Mouse (Mus musculus): ENCODE measurements around the gene Gbf1. TPM values are rescaled to one million over a fixed set of nuclear protein-coding genes. Genes with fewer than 3 reads are reported as not detected.
A peak's percentile ranks its signal among the peaks of the same experiment; 100 is the strongest.

Gbf1 gene
- polyA plus RNA-seq, 1 experiment = 142 TPM

GRCm38 (mm10) chr19:46320076-46320785, 167.9 kb downstream of the Gbf1 start:
- H3K4me1 ChIP-seq (ENCODE audit: control insufficient read depth, insufficient read depth, low read length) = peaks cover 20% of the 10 kb centered on the region
- no peaks in the 10 kb centered on the region for H3K36me3 ChIP-seq (ENCODE audit: control insufficient read depth, insufficient read depth, low read length)
- H3K27me3 ChIP-seq (ENCODE audit: control insufficient read depth, insufficient read depth, low read length) = peaks cover 3% of the 10 kb centered on the region; the same call in 1 of the 2 replicates
- TF ChIP-seq CTCF (IDR thresholded peaks at IDR 0.05; ENCODE audit: control insufficient read depth, insufficient read depth, insufficient replicate concordance, low read depth, low read length) = no peak
- no peak for TF ChIP-seq POLR2A (IDR thresholded peaks at IDR 0.05; ENCODE audit: control insufficient read depth, low read depth, low read length)
- no peak overlapping the region for H3K27ac ChIP-seq (ENCODE audit: control insufficient read depth, insufficient read depth, low read depth, low read length)
- H3K4me3 ChIP-seq (ENCODE audit: control insufficient read depth, low read depth, low read length) = peak overlapping the region; percentile 70

- Histone ChIP-seq H3K27ac (ENCODE audit: control insufficient read depth, insufficient read depth, low read depth, low read length) (no peak overlapping the region), H3K36me3 (ENCODE audit: control insufficient read depth, insufficient read depth, low read length) (no peaks in the 10 kb centered on the region), H3K4me3 (ENCODE audit: control insufficient read depth, low read depth, low read length) (peak overlapping the region; percentile 70), H3K27me3 (ENCODE audit: control insufficient read depth, insufficient read depth, low read length) (peaks cover 3% of the 10 kb centered on the region; the same call in 1 of the 2 replicates), H3K4me1 (ENCODE audit: control insufficient read depth, insufficient read depth, low read length) (peaks cover 21% of the 10 kb centered on the region)
- TF ChIP-seq CTCF (IDR thresholded peaks at IDR 0.05; ENCODE audit: control insufficient read depth, insufficient read depth, insufficient replicate concordance, low read depth, low read length) (no peak), POLR2A (IDR thresholded peaks at IDR 0.05; ENCODE audit: control insufficient read depth, low read depth, low read length) (0 out of 2 replicates have a peak, but pooled peaks have one; percentile 0)
These were observed 169.0 kb downstream of the Gbf1 start for GRCm38 (mm10) chr19:46321101-46321943.

DNA sequence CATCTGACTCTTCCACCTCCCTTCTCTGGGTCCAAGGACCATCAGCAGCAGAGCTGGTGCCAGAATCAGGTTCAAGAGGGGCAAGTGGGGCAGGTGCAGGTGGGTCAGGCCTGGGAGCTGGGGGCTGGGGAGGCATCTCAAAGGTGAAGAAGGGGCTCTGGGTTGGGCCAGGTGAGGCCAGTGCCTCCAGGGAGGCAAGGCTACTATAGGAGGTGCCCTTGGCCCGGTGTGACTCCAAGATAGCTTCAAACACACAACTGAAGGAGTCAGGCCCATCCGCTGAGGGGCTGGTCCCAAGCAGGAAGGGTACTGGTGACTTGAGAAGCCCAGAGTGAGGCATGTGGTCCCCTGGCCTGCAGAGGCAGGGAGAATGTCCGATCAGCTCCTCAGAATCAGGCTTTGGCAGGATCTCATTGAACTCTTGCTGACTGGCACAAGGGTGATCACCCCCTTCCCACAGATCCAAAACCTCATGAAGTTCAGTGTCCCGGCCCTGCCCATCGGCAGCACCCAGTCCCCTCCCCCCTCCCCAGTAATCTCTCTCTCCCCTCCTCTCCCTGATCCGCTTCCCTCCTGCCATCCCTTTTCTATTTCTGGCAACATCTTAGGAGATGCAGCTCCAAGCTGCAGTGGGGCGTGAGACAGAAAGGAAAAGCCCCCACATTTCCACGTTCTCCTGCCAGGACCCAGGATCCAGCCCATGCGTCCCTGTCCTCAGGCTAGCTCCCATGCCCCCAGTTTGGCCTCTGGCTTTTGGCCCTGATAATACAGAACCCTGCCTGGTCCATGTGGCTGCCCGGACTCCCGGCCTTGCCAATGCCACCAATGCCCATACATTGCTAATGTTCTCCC, 170.1 kb downstream of the Gbf1 start:
- Histone ChIP-seq H3K27ac (ENCODE audit: control insufficient read depth, insufficient read depth, low read depth, low read length) (no peak overlapping the region), H3K36me3 (ENCODE audit: control insufficient read depth, insufficient read depth, low read length) (no peaks in the 10 kb centered on the region), H3K27me3 (ENCODE audit: control insufficient read depth, insufficient read depth, low read length) (peaks cover 3% of the 10 kb centered on the region; the same call in 1 of the 2 replicates), H3K4me3 (ENCODE audit: control insufficient read depth, low read depth, low read length) (peak overlapping the region; percentile 70), H3K4me1 (ENCODE audit: control insufficient read depth, insufficient read depth, low read length) (peaks cover 21% of the 10 kb centered on the region)
- TF ChIP-seq CTCF (IDR thresholded peaks at IDR 0.05; ENCODE audit: control insufficient read depth, insufficient read depth, insufficient replicate concordance, low read depth, low read length) (no peak), POLR2A (IDR thresholded peaks at IDR 0.05; ENCODE audit: control insufficient read depth, low read depth, low read length) (no peak)

- Histone ChIP-seq H3K27ac (ENCODE audit: control insufficient read depth, insufficient read depth, low read depth, low read length) (no peak overlapping the region), H3K27me3 (ENCODE audit: control insufficient read depth, insufficient read depth, low read length) (no peaks in the 10 kb centered on the region)
These were observed 170.8 kb downstream of the Gbf1 start for GRCm38 (mm10) chr19:46322996-46323572.

GRCm38 (mm10) chr19:46323716-46324115, 171.4 kb downstream of the Gbf1 start:
- Histone ChIP-seq H3K4me3 (ENCODE audit: control insufficient read depth, low read depth, low read length) (no peak overlapping the region), H3K27me3 (ENCODE audit: control insufficient read depth, insufficient read depth, low read length) (no peaks in the 10 kb centered on the region), H3K36me3 (ENCODE audit: control insufficient read depth, insufficient read depth, low read length) (no peaks in the 10 kb centered on the region), H3K27ac (ENCODE audit: control insufficient read depth, insufficient read depth, low read depth, low read length) (no peak overlapping the region), H3K4me1 (ENCODE audit: control insufficient read depth, insufficient read depth, low read length) (peaks cover 17% of the 10 kb centered on the region)
- TF ChIP-seq POLR2A (IDR thresholded peaks at IDR 0.05; ENCODE audit: control insufficient read depth, low read depth, low read length) (no peak), CTCF (IDR thresholded peaks at IDR 0.05; ENCODE audit: control insufficient read depth, insufficient read depth, insufficient replicate concordance, low read depth, low read length) (no peak)

More at GRCm38 (mm10) chr19:46322996-46323572, 170.8 kb downstream of the Gbf1 start:
- H3K36me3 ChIP-seq (ENCODE audit: control insufficient read depth, insufficient read depth, low read length) = no peaks in the 10 kb centered on the region
- peaks cover 22% of the 10 kb centered on the region for H3K4me1 ChIP-seq (ENCODE audit: control insufficient read depth, insufficient read depth, low read length)
- H3K4me3 ChIP-seq (ENCODE audit: control insufficient read depth, low read depth, low read length) = peak overlapping the region; percentile 70
- TF ChIP-seq CTCF (IDR thresholded peaks at IDR 0.05; ENCODE audit: control insufficient read depth, insufficient read depth, insufficient replicate concordance, low read depth, low read length) = no peak
- no peak for TF ChIP-seq POLR2A (IDR thresholded peaks at IDR 0.05; ENCODE audit: control insufficient read depth, low read depth, low read length)

GRCm38 (mm10) chr19:46324366-46324765, 172.1 kb downstream of the Gbf1 start:
- Histone ChIP-seq H3K4me3 (ENCODE audit: control insufficient read depth, low read depth, low read length) (peak overlapping the region; percentile 10; the same call in 1 of the 2 replicates), H3K36me3 (ENCODE audit: control insufficient read depth, insufficient read depth, low read length) (no peaks in the 10 kb centered on the region), H3K4me1 (ENCODE audit: control insufficient read depth, insufficient read depth, low read length) (peaks cover 14% of the 10 kb centered on the region), H3K27ac (ENCODE audit: control insufficient read depth, insufficient read depth, low read depth, low read length) (no peak overlapping the region), H3K27me3 (ENCODE audit: control insufficient read depth, insufficient read depth, low read length) (no peaks in the 10 kb centered on the region)
- no peak for TF ChIP-seq CTCF (IDR thresholded peaks at IDR 0.05; ENCODE audit: control insufficient read depth, insufficient read depth, insufficient replicate concordance, low read depth, low read length)
- TF ChIP-seq POLR2A (IDR thresholded peaks at IDR 0.05; ENCODE audit: control insufficient read depth, low read depth, low read length) = no peak

Data from testis, adult 2 months (tissue).